Mouse (Mus musculus) bone marrow, adult 2 months (tissue): ENCODE measurements around the gene Ube2n.

Experiments used
- CTCF ChIP-seq: fragments of 200-500 bp; IDR thresholded peaks from 2 replicates; pipeline ENCODE4 v1.5.1; 2011; ENCODE audit warnings: low read length, control low read depth; ENCODE audit not compliant: control insufficient read depth, insufficient read depth
- POLR2A ChIP-seq: fragments of 200-500 bp; IDR thresholded peaks from 2 replicates; pipeline ENCODE4 v1.6.1; 2011; ENCODE audit warnings: low read depth, mild to moderate bottlenecking, control low read depth, low read length, borderline replicate concordance; ENCODE audit not compliant: control insufficient read depth

GRCm38 (mm10) chr10:95536222-95536541 lies 21.2 kb downstream of the Ube2n start:
- TF ChIP-seq CTCF (no peak), POLR2A (no peak)
